ENCODE assay signal across 28 mouse cellular contexts in genomic region chr10:106924798-106925197, GRCm38 (mm10).
DNase-seq lines count a peak whose midpoint lies in the region; ATAC-seq lines count a peak whose summit lies in the region.
"Had no signal": no experiment of that assay in that cellular context is flagged by ENCODE, and none has a peak within 500 bp of the region (broad histone marks: within the 10 kb centered on the region; RNA-seq: fewer than 3 reads in every experiment).

No protein-coding gene starts in this region.

- H3K9ac ChIP-seq in forebrain, embryonic 16.5 days (replicated peaks; ENCODE audit: low read depth, low read length): no peak overlapping the region
- no peak overlapping the region for H3K9ac ChIP-seq in forebrain, embryonic 14.5 days (ENCODE audit: low read length)
- H3K9ac ChIP-seq in hindbrain, embryonic 11.5 days (ENCODE audit: low read depth, low read length): no peak overlapping the region
- H3K9ac ChIP-seq in hindbrain, embryonic 16.5 days (ENCODE audit: low read depth, low read length): no peak overlapping the region
- no peak overlapping the region for H3K9ac ChIP-seq in midbrain, embryonic 12.5 days (replicated peaks)
- no peak overlapping the region for H3K9ac ChIP-seq in midbrain, embryonic 11.5 days (ENCODE audit: low read length)
- H3K9ac ChIP-seq: embryonic facial prominence, embryonic 13.5 days; forebrain, embryonic 12.5 days; heart, embryonic 12.5 days; heart, embryonic 15.5 days; hindbrain, embryonic 12.5 days had no signal

- no peak overlapping the region for H3K27ac ChIP-seq in forebrain, embryonic 16.5 days (ENCODE audit: low read length)
- no peak overlapping the region for H3K27ac ChIP-seq in forebrain, embryonic 14.5 days (ENCODE audit: low read depth, low read length)
- no peak overlapping the region for H3K27ac ChIP-seq in hindbrain, embryonic 11.5 days (ENCODE audit: low read depth, low read length)
- H3K27ac ChIP-seq in hindbrain, embryonic 16.5 days (ENCODE audit: low read depth, low read length): no peak overlapping the region
- H3K27ac ChIP-seq in midbrain, embryonic 12.5 days (replicated peaks): no peak overlapping the region
- H3K27ac ChIP-seq in midbrain, embryonic 11.5 days (ENCODE audit: low read depth, low read length): no peak overlapping the region
- H3K27ac ChIP-seq: embryonic facial prominence, embryonic 10.5 days; embryonic facial prominence, embryonic 13.5 days; forebrain, embryonic 12.5 days; heart, embryonic 15.5 days; hindbrain, embryonic 12.5 days; hindbrain, postnatal 0 days had no signal

- H3K4me1 ChIP-seq in forebrain, embryonic 16.5 days (replicated peaks; ENCODE audit: control insufficient read depth, insufficient read depth, low read length): 0 out of 2 replicates have a peak, but pooled peaks cover 6% of the 10 kb centered on the region
- peaks cover 5% of the 10 kb centered on the region; the same call in 1 of the 2 replicates for H3K4me1 ChIP-seq in forebrain, embryonic 14.5 days (ENCODE audit: control insufficient read depth, insufficient read depth, low read length)
- H3K4me1 ChIP-seq in hindbrain, embryonic 11.5 days (replicated peaks; ENCODE audit: control insufficient read depth, insufficient read depth, low read length): no peaks in the 10 kb centered on the region
- H3K4me1 ChIP-seq in hindbrain, embryonic 16.5 days (ENCODE audit: control insufficient read depth, insufficient read depth, low read depth, low read length): no peaks in the 10 kb centered on the region
- peaks cover 6% of the 10 kb centered on the region for H3K4me1 ChIP-seq in midbrain, embryonic 12.5 days
- peaks cover 4% of the 10 kb centered on the region; the same call in 1 of the 2 replicates for H3K4me1 ChIP-seq in midbrain, embryonic 11.5 days (ENCODE audit: control insufficient read depth, insufficient read depth, low read length)
- H3K4me1 ChIP-seq: embryonic facial prominence, embryonic 10.5 days; embryonic facial prominence, embryonic 13.5 days; heart, embryonic 12.5 days; heart, embryonic 15.5 days had no signal

- H3K9me3 ChIP-seq in forebrain, embryonic 16.5 days (ENCODE audit: control insufficient read depth, low read length): no peaks in the 10 kb centered on the region; the same call in 1 of the 2 replicates
- H3K9me3 ChIP-seq in forebrain, embryonic 14.5 days (replicated peaks; ENCODE audit: control insufficient read depth, low read length): no peaks in the 10 kb centered on the region
- H3K9me3 ChIP-seq in hindbrain, embryonic 11.5 days (ENCODE audit: control insufficient read depth, low read length): no peaks in the 10 kb centered on the region
- H3K9me3 ChIP-seq in hindbrain, embryonic 16.5 days (ENCODE audit: control insufficient read depth, low read length): no peaks in the 10 kb centered on the region
- no peaks in the 10 kb centered on the region for H3K9me3 ChIP-seq in midbrain, embryonic 12.5 days
- no peaks in the 10 kb centered on the region for H3K9me3 ChIP-seq in midbrain, embryonic 11.5 days (ENCODE audit: control insufficient read depth, low read length)
- H3K9me3 ChIP-seq: embryonic facial prominence, embryonic 10.5 days; embryonic facial prominence, embryonic 13.5 days; heart, embryonic 12.5 days; heart, embryonic 15.5 days; hindbrain, embryonic 12.5 days had no signal

- no peak overlapping the region for H3K4me2 ChIP-seq in forebrain, embryonic 16.5 days (ENCODE audit: low read length)
- no peak overlapping the region for H3K4me2 ChIP-seq in forebrain, embryonic 14.5 days (ENCODE audit: low read length)
- no peak overlapping the region for H3K4me2 ChIP-seq in hindbrain, embryonic 11.5 days (replicated peaks; ENCODE audit: low read depth, low read length)
- H3K4me2 ChIP-seq in hindbrain, embryonic 16.5 days (ENCODE audit: low read length): no peak overlapping the region
- no peak overlapping the region for H3K4me2 ChIP-seq in midbrain, embryonic 12.5 days (replicated peaks)
- no peak overlapping the region for H3K4me2 ChIP-seq in midbrain, embryonic 11.5 days
- H3K4me2 ChIP-seq: embryonic facial prominence, embryonic 13.5 days; forebrain, embryonic 12.5 days; heart, embryonic 12.5 days; heart, embryonic 15.5 days; hindbrain, embryonic 12.5 days had no signal

- no peaks in the 10 kb centered on the region for H3K27me3 ChIP-seq in forebrain, embryonic 16.5 days (replicated peaks; ENCODE audit: control insufficient read depth, insufficient read depth, low read length)
- no peaks in the 10 kb centered on the region for H3K27me3 ChIP-seq in forebrain, embryonic 14.5 days (replicated peaks; ENCODE audit: control insufficient read depth, insufficient read depth, low read length)
- H3K27me3 ChIP-seq in hindbrain, embryonic 11.5 days (ENCODE audit: control insufficient read depth, insufficient read depth, low read length): no peaks in the 10 kb centered on the region
- H3K27me3 ChIP-seq in hindbrain, embryonic 16.5 days (replicated peaks; ENCODE audit: control insufficient read depth, insufficient read depth, low read length): no peaks in the 10 kb centered on the region
- no peaks in the 10 kb centered on the region for H3K27me3 ChIP-seq in midbrain, embryonic 12.5 days
- no peaks in the 10 kb centered on the region for H3K27me3 ChIP-seq in midbrain, embryonic 11.5 days (ENCODE audit: control insufficient read depth, insufficient read depth, low read length)
- H3K27me3 ChIP-seq: embryonic facial prominence, embryonic 13.5 days; forebrain, embryonic 12.5 days; heart, embryonic 12.5 days; heart, embryonic 15.5 days; hindbrain, embryonic 12.5 days had no signal

- no peak for DNase-seq in forebrain, embryonic 14.5 days (ENCODE audit: low spot score)
- no peak for DNase-seq in hindbrain, embryonic 11.5 days (ENCODE audit: low spot score)
- DNase-seq in midbrain, embryonic 11.5 days (ENCODE audit: low spot score, missing footprints): no peak
- DNase-seq: adrenal gland, adult 8-10 months; adrenal gland, postnatal 25 days; cerebellum, adult 11-12 months; cerebellum, adult 8-10 months; cerebellum, postnatal 10 days; cerebellum, postnatal 36 days; embryo, embryonic 11 days; gastrocnemius, postnatal 10 days; gastrocnemius, postnatal 36 days; heart, postnatal 10 days; heart, postnatal 36 days; kidney, adult 11 months had no signal

- ATAC-seq in forebrain, embryonic 16.5 days: peak; percentile 28; the same call in 1 of the 2 replicates
- ATAC-seq in forebrain, embryonic 14.5 days: no peak
- 0 out of 2 replicates have a peak, but pooled peaks have one; percentile 23 for ATAC-seq in hindbrain, embryonic 11.5 days (ENCODE audit: low FRiP score)
- no peak for ATAC-seq in hindbrain, embryonic 16.5 days
- ATAC-seq in midbrain, embryonic 12.5 days (ENCODE audit: low FRiP score, low read depth): 0 out of 2 replicates have a peak, but pooled peaks have one; percentile 24
- ATAC-seq in midbrain, embryonic 11.5 days (ENCODE audit: low FRiP score): no peak
- ATAC-seq: activated CD4-positive, CD25-positive, alpha-beta regulatory T cell, adult 4 months; hindbrain, postnatal 0 days; inflammation-experienced regulatory T-cells, adult 6 months had no signal

- H3K36me3 ChIP-seq in forebrain, embryonic 16.5 days (ENCODE audit: control insufficient read depth, insufficient read depth): no peaks in the 10 kb centered on the region
- H3K36me3 ChIP-seq in forebrain, embryonic 14.5 days (ENCODE audit: control insufficient read depth, insufficient read depth, low read length): no peaks in the 10 kb centered on the region
- no peaks in the 10 kb centered on the region for H3K36me3 ChIP-seq in hindbrain, embryonic 11.5 days (ENCODE audit: control insufficient read depth, insufficient read depth, low read length)
- H3K36me3 ChIP-seq in hindbrain, embryonic 16.5 days (ENCODE audit: control insufficient read depth, insufficient read depth, low read length): peaks cover 4% of the 10 kb centered on the region; the same call in 1 of the 2 replicates
- 0 out of 2 replicates have a peak, but pooled peaks cover 3% of the 10 kb centered on the region for H3K36me3 ChIP-seq in midbrain, embryonic 12.5 days
- no peaks in the 10 kb centered on the region for H3K36me3 ChIP-seq in midbrain, embryonic 11.5 days (ENCODE audit: control insufficient read depth, insufficient read depth, low read length)
- H3K36me3 ChIP-seq: embryonic facial prominence, embryonic 10.5 days; embryonic facial prominence, embryonic 13.5 days; forebrain, embryonic 12.5 days; heart, embryonic 12.5 days; heart, embryonic 15.5 days; hindbrain, embryonic 12.5 days had no signal

- H3K4me3 ChIP-seq in forebrain, embryonic 16.5 days (replicated peaks; ENCODE audit: low read length): no peak overlapping the region
- no peak overlapping the region for H3K4me3 ChIP-seq in forebrain, embryonic 14.5 days (ENCODE audit: low read depth, low read length)
- no peak overlapping the region for H3K4me3 ChIP-seq in hindbrain, embryonic 11.5 days (ENCODE audit: low read depth, low read length)
- H3K4me3 ChIP-seq in hindbrain, embryonic 16.5 days (ENCODE audit: low read length): no peak overlapping the region
- H3K4me3 ChIP-seq in midbrain, embryonic 12.5 days: no peak overlapping the region
- no peak overlapping the region for H3K4me3 ChIP-seq in midbrain, embryonic 11.5 days (ENCODE audit: low read depth, low read length)
- H3K4me3 ChIP-seq: embryonic facial prominence, embryonic 10.5 days; embryonic facial prominence, embryonic 13.5 days; erythroblast, embryonic 14.5 days; forebrain, embryonic 12.5 days; heart, embryonic 12.5 days; heart, embryonic 15.5 days; hindbrain, embryonic 12.5 days had no signal

- WGBS in forebrain, embryonic 16.5 days: 90% methylated on average over 3 of the region's 3 CpGs
- WGBS in forebrain, embryonic 14.5 days: 93% methylated on average over 3 of the region's 3 CpGs
- 88% methylated on average over 3 of the region's 3 CpGs for WGBS in hindbrain, embryonic 11.5 days
- 90% methylated on average over 3 of the region's 3 CpGs for WGBS in hindbrain, embryonic 16.5 days
- WGBS in midbrain, embryonic 12.5 days: 92% methylated on average over 3 of the region's 3 CpGs
- 95% methylated on average over 3 of the region's 3 CpGs for WGBS in midbrain, embryonic 11.5 days

Comparison
In these comparisons a context has a peak if more than half of its experiments do, and no peak if none do; other contexts are left out.
1. ATAC-seq: peak in forebrain, embryonic 16.5 days (single experiment), hindbrain, embryonic 11.5 days (single experiment) and midbrain, embryonic 12.5 days (single experiment); none in forebrain, embryonic 14.5 days (single experiment), hindbrain, embryonic 16.5 days (single experiment) and midbrain, embryonic 11.5 days (single experiment).